Mouse (Mus musculus) limb, embryonic 14.5 days (tissue): Measurements from ENCODE around the gene Olfr190. TPM values are rescaled to one million over a fixed set of nuclear protein-coding genes. Genes with fewer than 3 reads are reported as not detected.
"Not testable (repeated sequence)": the region's sequence is repeated elsewhere in the genome, so short reads cannot be mapped to it uniquely, and the experiment has no call there.

Source experiments
- ATAC-seq: fragments of 200-750 bp; cut with Nextera tagmentation; 2 replicates; pipeline ENCODE4 v1.8.0; 2017; ENCODE audit warnings: low read depth, moderate number of reproducible peaks, moderate TSS enrichment; ENCODE audit not compliant: low FRiP score
- DNase-seq: peaks from one replicate; pipeline ENCODE4 v3.0.0-alpha.2; 2015; ENCODE audit warnings: low spot score
- H3K27ac ChIP-seq: fragments of 300-500 bp; sonication (generic); replicated peaks from 2 replicates; pipeline ENCODE4 v1.5.1; 2014; ENCODE audit warnings: low read depth, mild to moderate bottlenecking, low read length, moderate library complexity, mixed read lengths
- H3K27me3 ChIP-seq: fragments of 300-500 bp; sonication (generic); 2 replicates; pipeline ENCODE4 v1.6.1; 2014; ENCODE audit warnings: low read length, mixed read lengths; ENCODE audit not compliant: control insufficient read depth, insufficient read depth
- H3K36me3 ChIP-seq: fragments of 300-500 bp; sonication (generic); 2 replicates; pipeline ENCODE4 v1.6.1; 2014; ENCODE audit warnings: mild to moderate bottlenecking, low read length, moderate library complexity, mixed read lengths; ENCODE audit not compliant: control insufficient read depth, insufficient read depth
- H3K4me1 ChIP-seq: fragments of 300-500 bp; sonication (generic); 2 replicates; pipeline ENCODE4 v1.6.1; 2014; ENCODE audit warnings: antibody characterized with exemption, low read length, mixed read lengths; ENCODE audit not compliant: control insufficient read depth, insufficient read depth
- H3K4me2 ChIP-seq: fragments of 300-500 bp; sonication (generic); replicated peaks from 2 replicates; pipeline ENCODE4 v1.6.1; 2014; ENCODE audit warnings: low read depth, mild to moderate bottlenecking, low read length, moderate library complexity; ENCODE audit not compliant: severe bottlenecking
- H3K4me3 ChIP-seq: fragments of 300-500 bp; sonication (generic); replicated peaks from 2 replicates; pipeline ENCODE4 v1.5.1; 2014; ENCODE audit warnings: low read length
- H3K9ac ChIP-seq: fragments of 300-500 bp; sonication (generic); 2 replicates; pipeline ENCODE4 v1.6.1; 2014; ENCODE audit warnings: mild to moderate bottlenecking, low read depth, low read length, moderate library complexity; ENCODE audit not compliant: severe bottlenecking
- H3K9me3 ChIP-seq: fragments of 300-500 bp; sonication (generic); 2 replicates; pipeline ENCODE4 v1.6.1; 2016; ENCODE audit warnings: low read length; ENCODE audit not compliant: control insufficient read depth
- POLR2A ChIP-seq: fragments of 200-500 bp; IDR thresholded peaks from 2 replicates; pipeline ENCODE4 v1.8.0; 2012; ENCODE audit warnings: inconsistent platforms, mild to moderate bottlenecking, moderate library complexity, borderline replicate concordance; ENCODE audit not compliant: insufficient read depth, insufficient read length; ENCODE audit errors: extremely low read depth
- WGBS: fragments of 180-500 bp; shearing (Covaris S2); extraction: QIAGEN DNeasy Blood & Tissue Kit; methylation state at CpG from one replicate; pipeline ENCODE4 v1.1.7; 2014; 5-methylcytosine and 5-hydroxymethylcytosine counted together
- polyA plus RNA-seq, 2 experiments: library from polyadenylated mRNA; depleted of rRNA in 1 of 2; stranded (reverse) in 1 of 2; unstranded in 1 of 2; fragments of >200 nt; fragmentation: Nextera tagmentation in 1 of 2; extraction: Ambion mirVana in 1 of 2; gene quantifications; 2 replicates each; pipeline versions ENCODE4 v1.2.1 to v1.2.3; 2012 to 2014

The Olfr190 gene
- polyA plus RNA-seq, 2 experiments = not detected

- no peak for DNase-seq
Measured at GRCm38 (mm10) chr16:59073520-59073919, 4.3 kb downstream of the Olfr190 start.

GRCm38 (mm10) chr16:59071755-59072154 is 6.0 kb downstream of the Olfr190 start:
- no peak for TF ChIP-seq POLR2A
- Histone ChIP-seq H3K9ac (no peak overlapping the region), H3K9me3 (no peaks in the 10 kb centered on the region), H3K4me1 (no peaks in the 10 kb centered on the region), H3K36me3 (no peaks in the 10 kb centered on the region), H3K27ac (no peak overlapping the region), H3K4me3 (no peak overlapping the region), H3K27me3 (no peaks in the 10 kb centered on the region), H3K4me2 (no peak overlapping the region)
- no peak for ATAC-seq
- no peak for DNase-seq

More at GRCm38 (mm10) chr16:59073520-59073919, 4.3 kb downstream of the Olfr190 start:
- H3K9ac ChIP-seq = no peak overlapping the region
- TF ChIP-seq POLR2A = no peak
- no peaks in the 10 kb centered on the region for H3K9me3 ChIP-seq
- H3K27ac ChIP-seq = no peak overlapping the region
- H3K36me3 ChIP-seq = no peaks in the 10 kb centered on the region
- WGBS = 77% methylated on average over 1 of the region's 1 CpGs
- H3K4me1 ChIP-seq = no peaks in the 10 kb centered on the region
- H3K4me2 ChIP-seq = no peak overlapping the region
- H3K4me3 ChIP-seq = no peak overlapping the region
- ATAC-seq = no peak
- no peaks in the 10 kb centered on the region for H3K27me3 ChIP-seq

DNA sequence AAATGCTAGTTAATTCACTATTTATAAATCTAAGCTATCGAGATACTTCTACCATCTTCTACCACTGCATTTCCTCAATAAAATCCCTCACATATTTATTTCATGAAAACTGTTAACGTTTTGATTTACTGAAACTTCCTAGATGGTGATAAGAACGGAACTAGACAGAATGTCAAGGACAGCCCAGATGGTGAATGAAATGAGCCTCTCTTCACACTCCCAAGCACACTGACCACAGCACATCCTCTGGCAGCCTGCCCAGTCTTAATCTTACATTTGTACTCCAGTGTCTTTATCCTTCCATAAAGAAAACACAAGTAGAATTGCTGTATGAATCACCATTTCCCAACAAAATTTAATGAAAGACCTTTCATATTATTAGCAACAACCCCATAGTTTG is 15.4 kb downstream of the Olfr190 start:
- not testable (repeated sequence) for ATAC-seq, DNase-seq, H3K9ac ChIP-seq

DNA sequence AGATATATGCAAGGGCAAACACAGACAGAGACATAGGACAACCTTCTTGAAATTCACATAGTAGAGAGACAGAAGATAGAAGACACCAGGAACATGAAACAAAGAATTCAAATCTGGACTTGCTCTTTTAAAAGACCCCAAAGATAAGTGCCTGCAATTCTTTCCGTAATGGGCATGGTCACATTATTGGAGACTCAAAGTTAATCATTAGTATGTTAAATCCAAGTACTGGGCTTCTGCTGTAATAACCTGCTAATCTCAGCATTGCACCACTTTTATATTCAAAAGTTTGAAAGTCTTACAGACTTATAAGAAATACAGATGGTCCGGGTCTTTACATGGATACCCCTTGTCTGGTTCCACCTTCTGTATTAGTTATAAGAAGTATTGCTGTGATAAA is 28.5 kb downstream of the Olfr190 start:
- not testable (repeated sequence) for H3K4me3 ChIP-seq, DNase-seq, H3K4me2 ChIP-seq, ATAC-seq, H3K36me3 ChIP-seq, H3K4me1 ChIP-seq, H3K9ac ChIP-seq, H3K27me3 ChIP-seq, H3K27ac ChIP-seq, H3K9me3 ChIP-seq
- 95% methylated on average over 2 of the region's 2 CpGs for WGBS

More for the DNA sequence above, 15.4 kb downstream of the Olfr190 start:
- not testable (repeated sequence) for H3K27ac ChIP-seq, H3K27me3 ChIP-seq, H3K4me1 ChIP-seq, H3K4me2 ChIP-seq, H3K9me3 ChIP-seq, H3K36me3 ChIP-seq, H3K4me3 ChIP-seq
- 68% methylated on average over 3 of the region's 3 CpGs for WGBS

DNA sequence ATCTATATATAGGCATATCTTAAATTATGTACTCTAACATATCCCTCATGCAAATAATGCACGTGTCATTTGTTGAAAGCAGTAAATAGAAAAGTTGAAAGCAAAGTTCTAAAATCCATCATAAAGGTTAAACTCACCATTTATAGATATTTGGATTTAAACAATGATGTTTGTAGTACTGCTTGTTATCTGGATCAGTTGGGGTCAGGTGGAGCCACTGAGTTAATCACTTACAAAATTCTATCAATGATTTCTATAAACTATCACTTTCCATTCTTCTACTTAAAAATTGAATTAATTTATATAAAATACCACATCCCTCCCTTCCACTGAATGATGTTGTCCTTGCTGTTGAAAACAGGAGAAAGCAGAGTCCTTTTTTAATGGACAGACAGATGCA is 28.9 kb downstream of the Olfr190 start:
- no peak for DNase-seq
- H3K27me3 ChIP-seq = no peaks in the 10 kb centered on the region
- no peaks in the 10 kb centered on the region for H3K4me1 ChIP-seq
- WGBS = 83% methylated on average over 1 of the region's 1 CpGs
- no peak overlapping the region for H3K4me2 ChIP-seq
- H3K9me3 ChIP-seq = no peaks in the 10 kb centered on the region
- H3K9ac ChIP-seq = no peak overlapping the region
- no peaks in the 10 kb centered on the region for H3K36me3 ChIP-seq
- no peak overlapping the region for H3K4me3 ChIP-seq
- H3K27ac ChIP-seq = no peak overlapping the region
- no peak for ATAC-seq
- no peak for TF ChIP-seq POLR2A

GRCm38 (mm10) chr16:59047579-59047978 is 30.2 kb downstream of the Olfr190 start:
- Histone ChIP-seq H3K27me3 (no peaks in the 10 kb centered on the region), H3K4me1 (no peaks in the 10 kb centered on the region), H3K4me2 (no peak overlapping the region), H3K27ac (no peak overlapping the region), H3K36me3 (no peaks in the 10 kb centered on the region), H3K9ac (no peak overlapping the region), H3K4me3 (no peak overlapping the region), H3K9me3 (no peaks in the 10 kb centered on the region)
- DNase-seq (no peak), ATAC-seq (no peak)
- TF ChIP-seq POLR2A = no peak
- WGBS = 66% methylated on average over 4 of the region's 4 CpGs
